Mouse (Mus musculus): ENCODE results near the gene Gm16513. TPM values are rescaled to one million over a fixed set of nuclear protein-coding genes. Genes with fewer than 3 reads are reported as not detected.
"Not testable (repeated sequence)": the region's sequence is repeated elsewhere in the genome, so short reads cannot be mapped to it uniquely, and the experiment has no call there.

Gm16513 gene
- not detected for total RNA-seq (2022)

GRCm38 (mm10) chr5:95182324-95182723 lies at the start of gene Gm16513:
Gene Gm16513 (plus strand): TSS chr5:95182624.
- not testable (repeated sequence) for DNase-seq (ENCODE audit: low spot score in 2 of 2)

Other genes with a start within 250 kb of the Gm16513 start
- gene Gm6367, start 194.0 kb upstream of the Gm16513 start, total RNA-seq (2022): not detected
- not detected for gene Gm7942, start 75.7 kb upstream of the Gm16513 start, total RNA-seq (2022)
- gene Gm10424, start 90.1 kb downstream of the Gm16513 start, total RNA-seq (2022): not detected
- gene Gm3259, start 123.3 kb downstream of the Gm16513 start, total RNA-seq (2022): not detected

Data from left cerebral cortex, adult 8-10 months (tissue).